Mouse (Mus musculus) embryo, embryonic 11 days (tissue): ENCODE results near the gene Esp3.
"Not testable (repeated sequence)": the region's sequence is repeated elsewhere in the genome, so short reads cannot be mapped to it uniquely, and the experiment has no call there.

ENCODE experiments used
- DNase-seq: peaks from one replicate; pipeline ENCODE4 v3.0.0-alpha.2; 2015

Gene Esp3

GRCm38 (mm10) chr17:40631775-40632174, at the start of gene Esp3:
Gene Esp3 (plus strand): TSS chr17:40632075.
- not testable (repeated sequence) for DNase-seq

GRCm38 (mm10) chr17:40583906-40584305, 48.0 kb upstream of the Esp3 start:
- not testable (repeated sequence) for DNase-seq

GRCm38 (mm10) chr17:40591297-40591696, 40.6 kb upstream of the Esp3 start:
- no peak for DNase-seq

GRCm38 (mm10) chr17:40598294-40598693, 33.6 kb upstream of the Esp3 start, which contains the start of gene Esp4:
Gene Esp4 (plus strand): TSS chr17:40598594.
- no peak for DNase-seq

- DNase-seq, result not testable (repeated sequence)
Measured at GRCm38 (mm10) chr17:40662118-40662679, 30.3 kb downstream of the Esp3 start.

GRCm38 (mm10) chr17:40663161-40663811, 31.4 kb downstream of the Esp3 start:
- DNase-seq, result not testable (repeated sequence)
